Mouse (Mus musculus): ENCODE measurements around the gene Pitpnm1.
"Not testable (repeated sequence)": the region's sequence is repeated elsewhere in the genome, so short reads cannot be mapped to it uniquely, and the experiment has no call there.

GRCm38 (mm10) chr19:4121896-4122295, 22.1 kb downstream of the Pitpnm1 start:
- not testable (repeated sequence) for TF ChIP-seq CTCF (IDR thresholded peaks at IDR 0.05; ENCODE audit: borderline replicate concordance, insufficient read depth, low read depth, low read length); POLR2A (IDR thresholded peaks at IDR 0.05; ENCODE audit: borderline replicate concordance, insufficient read depth, low read length)
